Mouse (Mus musculus) embryonic fibroblast, embryonic 13.5 days (primary cell): Measurements from ENCODE around the gene Tcea3.

Experiments used
- CTCF ChIP-seq: IDR thresholded peaks from 2 replicates; pipeline ENCODE4 v1.5.1; 2011; ENCODE audit warnings: mild to moderate bottlenecking, control low read depth, low read length, moderate library complexity, borderline replicate concordance; ENCODE audit not compliant: insufficient read depth
- POLR2A ChIP-seq: IDR thresholded peaks from 2 replicates; pipeline ENCODE4 v1.6.1; 2011; ENCODE audit warnings: low read depth, mild to moderate bottlenecking, control low read depth, low read length, moderate library complexity

DNA sequence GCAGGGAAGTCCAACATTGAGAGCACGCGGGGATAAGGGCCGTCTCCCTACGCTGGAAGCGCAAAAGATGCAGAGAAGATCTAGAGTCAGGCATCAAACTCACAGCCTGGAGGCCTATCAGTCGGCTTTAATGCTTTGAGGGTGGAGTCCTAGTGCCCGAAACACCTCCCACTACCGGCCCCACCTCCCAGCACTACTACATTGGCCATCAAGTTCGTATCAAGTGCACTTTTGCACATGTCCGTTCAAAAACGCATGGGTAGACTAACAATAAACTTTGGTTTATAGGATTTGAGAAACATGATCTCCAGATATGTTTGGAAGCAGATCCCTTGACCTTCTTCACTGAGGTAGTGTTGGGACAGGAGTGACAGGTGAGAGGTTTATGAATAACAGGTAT lies 62.3 kb downstream of the Tcea3 start:
- TF ChIP-seq POLR2A (peak; percentile 54; the same call in 1 of the 2 replicates), CTCF (no peak)
